In genomic region chr9:67380095-67380494, GRCm38 (mm10) we compare ENCODE assay signal across 12 mouse cellular contexts.
DNase-seq lines count a peak whose midpoint lies in the region; ATAC-seq and TF ChIP-seq lines count a peak whose summit lies in the region.
"Had no signal": no experiment of that assay in that cellular context is flagged by ENCODE, and none has a peak within 500 bp of the region (broad histone marks: within the 10 kb centered on the region; RNA-seq: fewer than 3 reads in every experiment).

No protein-coding gene starts in this region.

- WGBS in kidney, adult 2 months: 46% methylated on average over 5 of the region's 5 CpGs
- WGBS in kidney, embryonic 15.5 days: 24% methylated on average over 5 of the region's 5 CpGs

- H3K79me2 ChIP-seq in MEL (ENCODE audit: control insufficient read depth, insufficient read depth, low read length, poor library complexity): no peaks in the 10 kb centered on the region

- no peak overlapping the region for H3K4me2 ChIP-seq in kidney, embryonic 15.5 days
- H3K4me2 ChIP-seq: heart, embryonic 13.5 days; limb, embryonic 13.5 days; lung, embryonic 15.5 days had no signal

- peak; percentile 30 for DNase-seq in kidney, adult 2 months
- DNase-seq in kidney, adult 11 months: no peak
- DNase-seq in 3T3-L1 (ENCODE audit: low read depth, low spot score) (peak; percentile 40), MEL (ENCODE audit: low read depth, low spot score) (peak; percentile 29)
- DNase-seq in frontal cortex, postnatal 10 days (ENCODE audit: low spot score in 2 of 2): no peak
- no peak for DNase-seq in layer of hippocampus, adult 11-12 months (ENCODE audit: low spot score)
- DNase-seq: thymus, adult 2 months had no signal

- no peak overlapping the region for H3K9ac ChIP-seq in MEL (ENCODE audit: control insufficient read depth, low read depth, low read length, poor library complexity, severe bottlenecking)
- no peak overlapping the region for H3K9ac ChIP-seq in kidney, embryonic 15.5 days
- H3K9ac ChIP-seq: heart, embryonic 13.5 days; limb, embryonic 13.5 days; lung, embryonic 15.5 days had no signal

- TF ChIP-seq CTCF in kidney, adult 2 months (conservative IDR thresholded peaks at IDR 0.05; ENCODE audit: insufficient read depth, insufficient read length, low read depth, low read length): no peak
- no peak for TF ChIP-seq CTCF in MEL (IDR thresholded peaks at IDR 0.05 in 2 of 3, conservative IDR thresholded peaks at IDR 0.05 in 1 of 3; ENCODE audit: control insufficient read depth in 1 of 3, insufficient read depth in 1 of 3, low read depth in 2 of 3, low read length in 3 of 3, poor library complexity in 1 of 3, severe bottlenecking in 1 of 3)

- ATAC-seq in kidney, embryonic 15.5 days (replicated peaks; ENCODE audit: low FRiP score): no peak
- ATAC-seq: hindbrain, embryonic 16.5 days had no signal

- no peak for TF ChIP-seq EP300 in MEL (IDR thresholded peaks at IDR 0.05; ENCODE audit: low read depth in 1 of 2, low read length in 2 of 2)

- no peaks in the 10 kb centered on the region for H3K4me1 ChIP-seq in kidney, adult 2 months (ENCODE audit: control insufficient read depth, insufficient read depth, low read length)
- H3K4me1 ChIP-seq in MEL (ENCODE audit: control insufficient read depth in 1 of 2, insufficient read depth in 2 of 2, low read length in 2 of 2): no peaks in the 10 kb centered on the region
- H3K4me1 ChIP-seq in kidney, embryonic 15.5 days: peaks cover 14% of the 10 kb centered on the region
- H3K4me1 ChIP-seq: limb, embryonic 13.5 days; lung, embryonic 15.5 days had no signal

- no peak for TF ChIP-seq RAD21 in MEL (IDR thresholded peaks at IDR 0.05; ENCODE audit: low read depth, low read length)

- no peak for TF ChIP-seq POLR2A in kidney, adult 2 months (IDR thresholded peaks at IDR 0.05; ENCODE audit: low read depth, low read length)
- no peak for TF ChIP-seq POLR2A in MEL (IDR thresholded peaks at IDR 0.05; ENCODE audit: control insufficient read depth in 1 of 2, insufficient read depth in 1 of 2, low read depth in 1 of 2, low read length in 2 of 2, poor library complexity in 1 of 2)

- no peak overlapping the region for H3K27ac ChIP-seq in kidney, adult 2 months (ENCODE audit: insufficient read depth, low read depth, low read length)
- H3K27ac ChIP-seq in MEL (ENCODE audit: control insufficient read depth, low read depth, low read length): no peak overlapping the region
- H3K27ac ChIP-seq in kidney, embryonic 15.5 days: peak overlapping the region; percentile 67; the same call in 1 of the 2 replicates
- H3K27ac ChIP-seq: heart, embryonic 13.5 days; limb, embryonic 13.5 days; lung, embryonic 15.5 days had no signal

- H3K36me3 ChIP-seq in kidney, adult 2 months (ENCODE audit: control insufficient read depth, insufficient read depth, low read length): no peaks in the 10 kb centered on the region; the same call in 1 of the 2 replicates
- no peaks in the 10 kb centered on the region for H3K36me3 ChIP-seq in MEL (ENCODE audit: control insufficient read depth in 1 of 2, insufficient read depth in 2 of 2, low read length in 2 of 2)
- H3K36me3 ChIP-seq in kidney, embryonic 15.5 days: no peaks in the 10 kb centered on the region
- H3K36me3 ChIP-seq: limb, embryonic 13.5 days; lung, embryonic 15.5 days had no signal

- H3K9me3 ChIP-seq in MEL (replicated peaks; ENCODE audit: insufficient read depth, low read length): no peaks in the 10 kb centered on the region
- H3K9me3 ChIP-seq in kidney, embryonic 15.5 days (replicated peaks): no peaks in the 10 kb centered on the region
- H3K9me3 ChIP-seq: heart, embryonic 13.5 days; limb, embryonic 13.5 days; lung, embryonic 15.5 days had no signal

- no peak overlapping the region for H3K4me3 ChIP-seq in kidney, adult 2 months (ENCODE audit: insufficient read depth, low read depth, low read length)
- H3K4me3 ChIP-seq in MEL (ENCODE audit: control insufficient read depth in 1 of 2, insufficient read depth in 1 of 2, low read depth in 2 of 2, low read length in 2 of 2): no peak overlapping the region
- no peak overlapping the region for H3K4me3 ChIP-seq in kidney, embryonic 15.5 days (replicated peaks)
- H3K4me3 ChIP-seq: heart, embryonic 13.5 days; limb, embryonic 13.5 days; lung, embryonic 15.5 days had no signal

- H3K27me3 ChIP-seq in kidney, adult 2 months (replicated peaks; ENCODE audit: control insufficient read depth, insufficient read depth, low read length): no peaks in the 10 kb centered on the region
- H3K27me3 ChIP-seq in MEL (ENCODE audit: control insufficient read depth in 1 of 2, insufficient read depth in 2 of 2, low read length in 2 of 2): no peaks in the 10 kb centered on the region
- H3K27me3 ChIP-seq in kidney, embryonic 15.5 days: no peaks in the 10 kb centered on the region
- H3K27me3 ChIP-seq: heart, embryonic 13.5 days; limb, embryonic 13.5 days; lung, embryonic 15.5 days had no signal

TF ChIP-seq in MEL, 35 proteins besides CTCF, POLR2A, EP300 and RAD21:
- TF ChIP-seq MYC (IDR thresholded peaks at IDR 0.05; ENCODE audit: low read depth, low read length): no peak
- TF ChIP-seq TAL1 (IDR thresholded peaks at IDR 0.05; ENCODE audit: low read length): no peak
- no peak for TF ChIP-seq E2F4 (IDR thresholded peaks at IDR 0.05; ENCODE audit: borderline replicate concordance, low read depth, low read length)
- TF ChIP-seq NELFE (IDR thresholded peaks at IDR 0.05; ENCODE audit: low read depth, low read length): no peak
- no peak for TF ChIP-seq TCF12 (IDR thresholded peaks at IDR 0.05; ENCODE audit: low read depth, low read length)
- no peak for TF ChIP-seq JUND (IDR thresholded peaks at IDR 0.05; ENCODE audit: low read depth, low read length)
- TF ChIP-seq CHD2 (IDR thresholded peaks at IDR 0.05; ENCODE audit: low read length): no peak
- no peak for TF ChIP-seq UBTF (IDR thresholded peaks at IDR 0.05; ENCODE audit: borderline replicate concordance, insufficient read depth, low read depth, low read length)
- no peak for TF ChIP-seq GATA1 (IDR thresholded peaks at IDR 0.05; ENCODE audit: low read depth, low read length)

Comparison
In these comparisons a context has a peak if more than half of its experiments do, and no peak if none do; other contexts are left out.
1. DNase-seq: peak in kidney, adult 2 months (single experiment), 3T3-L1 (single experiment) and MEL (single experiment); none in kidney, adult 11 months (single experiment), frontal cortex, postnatal 10 days (0 of 2) and layer of hippocampus, adult 11-12 months (single experiment).